8 mouse cellular contexts compared by ENCODE assay signal in the genomic region with DNA sequence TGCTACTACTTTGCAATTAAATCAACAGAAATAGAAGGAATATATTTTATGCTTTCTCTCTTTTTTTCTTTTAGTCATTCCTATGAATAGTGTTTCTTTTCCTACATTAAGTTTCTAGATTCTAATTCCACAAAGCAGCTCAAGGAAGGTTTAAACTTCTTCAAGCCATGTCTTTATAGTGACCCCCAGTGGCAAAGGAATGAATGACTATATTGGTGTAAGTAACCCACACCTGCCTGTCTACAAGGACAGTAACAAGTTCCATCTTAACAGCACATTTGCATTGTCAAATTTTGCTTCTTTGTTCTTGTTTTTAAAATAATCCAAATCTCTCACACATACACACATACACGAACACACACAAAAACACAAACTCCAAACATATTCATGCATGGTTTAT.
DNase-seq lines count a peak whose midpoint lies in the region; TF ChIP-seq lines count a peak whose summit lies in the region.

No protein-coding gene starts in this region.

- peak; percentile 42; the same call in 1 of the 2 replicates for TF ChIP-seq CTCF in brain, embryonic 14.5 days (IDR thresholded peaks at IDR 0.05; ENCODE audit: borderline replicate concordance, extremely low read depth, insufficient read depth, insufficient read length)

- no peak for TF ChIP-seq POLR2A in brain, embryonic 14.5 days (IDR thresholded peaks at IDR 0.05; ENCODE audit: borderline replicate concordance, extremely low read depth, insufficient read depth, insufficient read length, poor library complexity, severe bottlenecking)

- DNase-seq in heart, adult 8-10 months (ENCODE audit: low spot score) = peak; percentile 39
- no peak for DNase-seq in heart, postnatal 4 days
- DNase-seq in 416B (ENCODE audit: low read depth) = peak; percentile 65
- DNase-seq in brain, embryonic 14.5 days (ENCODE audit: low read depth) = peak; percentile 87
- DNase-seq in kidney, postnatal 14 days = peak; percentile 43
- peak; percentile 66 for DNase-seq in retina, postnatal 1 day
- no peak for DNase-seq in Muller cell, postnatal 12 days (ENCODE audit: inconsistent ontology term)
- DNase-seq in left cerebral cortex, adult 8-10 months (ENCODE audit: low spot score in 2 of 2) = no peak

Comparison
In these comparisons a context has a peak if more than half of its experiments do, and no peak if none do; other contexts are left out.
1. DNase-seq: peak in heart, adult 8-10 months (single experiment), 416B (single experiment), brain, embryonic 14.5 days (single experiment), kidney, postnatal 14 days (single experiment) and retina, postnatal 1 day (single experiment); none in heart, postnatal 4 days (single experiment), Muller cell, postnatal 12 days (single experiment) and left cerebral cortex, adult 8-10 months (0 of 2).